Mouse (Mus musculus) lung, embryonic 16.5 days (tissue): Measurements from ENCODE around the gene Clec5a. TPM values are rescaled to one million over a fixed set of nuclear protein-coding genes. Genes with fewer than 3 reads are reported as not detected.
"Not testable (repeated sequence)": the region's sequence is repeated elsewhere in the genome, so short reads cannot be mapped to it uniquely, and the experiment has no call there.

ENCODE experiments used
- ATAC-seq: fragments of 200-750 bp; cut with Nextera tagmentation; 2 replicates; pipeline ENCODE4 v1.8.0; 2017; ENCODE audit warnings: low read depth, mild to moderate bottlenecking, moderate library complexity
- H3K27ac ChIP-seq: fragments of 300-500 bp; sonication (generic); 2 replicates; pipeline ENCODE4 v1.5.1; 2014; ENCODE audit warnings: mild to moderate bottlenecking, control low read depth, low read length
- H3K27me3 ChIP-seq: fragments of 300-500 bp; sonication (generic); 2 replicates; pipeline ENCODE4 v1.6.1; 2014; ENCODE audit warnings: low read depth, low read length, mixed read lengths; ENCODE audit not compliant: control insufficient read depth, insufficient read depth
- H3K36me3 ChIP-seq: fragments of 300-500 bp; sonication (generic); 2 replicates; pipeline ENCODE4 v1.6.1; 2014; ENCODE audit warnings: low read length; ENCODE audit not compliant: control insufficient read depth, insufficient read depth
- H3K4me1 ChIP-seq: fragments of 300-500 bp; sonication (generic); replicated peaks from 2 replicates; pipeline ENCODE4 v1.6.1; 2014; ENCODE audit warnings: low read length, mixed read lengths; ENCODE audit not compliant: control insufficient read depth, insufficient read depth
- H3K4me2 ChIP-seq: fragments of 300-500 bp; sonication (generic); 2 replicates; pipeline ENCODE4 v1.6.1; 2014; ENCODE audit warnings: low read depth, low read length, control low read depth
- H3K4me3 ChIP-seq: fragments of 300-500 bp; sonication (generic); 2 replicates; pipeline ENCODE4 v1.5.1; 2014; ENCODE audit warnings: mild to moderate bottlenecking, low read length, control low read depth
- H3K9ac ChIP-seq: fragments of 300-500 bp; sonication (generic); 2 replicates; pipeline ENCODE4 v1.6.1; 2014; ENCODE audit warnings: low read length, control low read depth
- H3K9me3 ChIP-seq: fragments of 300-500 bp; sonication (generic); 2 replicates; pipeline ENCODE4 v1.6.1; 2016; ENCODE audit warnings: low read length; ENCODE audit not compliant: control insufficient read depth
- WGBS: fragments of 180-500 bp; shearing (Covaris S2); extraction: QIAGEN DNeasy Blood & Tissue Kit; methylation state at CpG from one replicate; pipeline ENCODE4 v1.1.7; 2014; 5-methylcytosine and 5-hydroxymethylcytosine counted together
- polyA plus RNA-seq: library from polyadenylated mRNA; unstranded; fragments of >200 nt; fragmentation: Nextera tagmentation; extraction: Ambion mirVana; gene quantifications from 2 replicates; pipeline ENCODE4 v1.2.1, GENCODE M21; 2015

The Clec5a gene
- polyA plus RNA-seq = 1.6 and 1.9 TPM in 2 replicates

DNA sequence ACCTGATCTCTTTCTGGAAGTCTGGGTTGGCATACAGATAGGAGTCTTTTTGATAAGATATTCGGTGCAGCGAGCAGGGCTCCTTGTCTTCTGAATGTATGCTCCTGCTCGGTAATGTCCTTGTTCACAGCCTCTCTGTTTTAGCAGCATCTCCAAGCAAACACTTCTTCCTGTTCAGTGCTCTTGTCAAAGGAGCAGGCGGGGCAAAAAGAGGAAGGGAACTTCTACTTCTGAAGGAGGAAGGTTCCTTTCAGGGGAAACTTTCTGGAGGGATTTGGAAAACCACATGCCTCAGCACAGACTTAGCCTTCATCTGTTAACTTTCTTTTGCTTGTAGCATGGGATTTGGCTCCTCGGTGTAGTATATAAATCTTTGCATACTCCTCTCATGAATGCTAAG lies at the start of gene Clec5a:
Gene Clec5a, minus strand, starts transcription at position 177 of the 400 bp plus-strand sequence.
- 68% methylated on average over 5 of the region's 5 CpGs for WGBS
- Histone ChIP-seq H3K4me1 (no peaks in the 10 kb centered on the region), H3K4me2 (no peak within 1 kb of the TSS), H3K9me3 (no peaks in the 10 kb centered on the region), H3K9ac (no peak within 1 kb of the TSS), H3K27ac (no peak within 1 kb of the TSS), H3K36me3 (no peaks in the 10 kb centered on the region), H3K27me3 (no peaks in the 10 kb centered on the region), H3K4me3 (no peak within 1 kb of the TSS)
- ATAC-seq = no peak

DNA sequence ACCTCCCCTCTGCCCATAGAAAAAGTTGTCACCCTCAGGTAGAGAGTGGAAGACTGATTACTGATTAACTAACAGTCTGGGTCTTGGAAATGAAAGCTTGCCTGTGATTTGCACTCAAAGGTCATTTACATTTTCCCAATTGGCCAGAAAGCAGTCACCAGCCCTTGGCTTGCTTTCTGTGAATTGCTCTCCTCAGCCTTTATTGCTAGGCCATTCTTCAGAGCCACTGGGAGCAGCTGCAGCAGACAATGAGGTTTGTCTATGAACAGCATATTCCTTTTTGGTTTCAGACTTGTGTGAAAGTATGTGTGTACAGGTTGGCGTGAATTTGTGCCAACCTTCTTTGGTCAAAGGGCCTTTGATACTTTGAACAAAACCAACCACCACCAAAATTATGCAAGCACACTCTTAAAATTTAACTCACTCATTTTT lies 49.0 kb upstream of the Clec5a start:
- no peaks in the 10 kb centered on the region for H3K36me3 ChIP-seq
- 70% methylated on average over 1 of the region's 1 CpGs for WGBS
- H3K4me1 ChIP-seq = no peaks in the 10 kb centered on the region
- no peak overlapping the region for H3K27ac ChIP-seq
- no peak overlapping the region for H3K9ac ChIP-seq
- H3K4me3 ChIP-seq = no peak overlapping the region
- H3K4me2 ChIP-seq = no peak overlapping the region
- no peaks in the 10 kb centered on the region for H3K9me3 ChIP-seq
- ATAC-seq = no peak
- no peaks in the 10 kb centered on the region for H3K27me3 ChIP-seq

DNA sequence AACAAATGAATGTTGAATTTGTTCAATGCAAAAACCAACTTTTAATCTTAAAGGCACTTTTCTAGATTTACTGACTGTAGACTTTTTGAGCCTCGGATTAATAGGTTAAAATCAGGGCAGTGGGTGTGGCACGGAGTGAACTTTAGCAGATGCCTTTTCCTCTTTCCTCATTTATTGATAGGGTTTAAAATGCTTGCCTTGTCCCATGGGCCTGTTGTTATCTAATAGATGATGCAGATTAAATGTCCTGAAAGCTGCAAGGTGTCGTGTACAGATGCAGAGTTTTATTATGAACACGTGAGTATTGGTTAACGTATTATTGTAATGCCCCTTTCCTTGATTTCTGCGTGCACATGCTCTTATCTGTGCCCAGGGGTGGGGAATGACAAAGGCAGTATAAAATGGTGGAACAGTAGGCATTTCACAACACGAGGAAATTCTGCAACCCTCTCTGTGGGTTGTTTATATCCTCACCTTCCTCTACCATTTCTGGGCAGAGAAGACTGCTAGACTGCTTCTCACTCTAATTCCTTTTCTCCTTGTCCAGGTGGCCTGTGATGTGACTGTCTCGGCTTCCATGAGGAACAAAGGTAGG lies 42.9 kb upstream of the Clec5a start, which contains the start of gene Mgam:
Gene Mgam, plus strand, starts transcription at position 426 of the 595 bp plus-strand sequence.
- WGBS = 70% methylated on average over 8 of the region's 8 CpGs
- H3K4me2 ChIP-seq = no peak within 1 kb of the TSS
- no peaks in the 10 kb centered on the region for H3K36me3 ChIP-seq
- no peaks in the 10 kb centered on the region for H3K4me1 ChIP-seq
- H3K27ac ChIP-seq = no peak within 1 kb of the TSS
- no peaks in the 10 kb centered on the region for H3K27me3 ChIP-seq
- H3K4me3 ChIP-seq = no peak within 1 kb of the TSS
- no peak within 1 kb of the TSS for H3K9ac ChIP-seq
- H3K9me3 ChIP-seq = no peaks in the 10 kb centered on the region
- ATAC-seq = no peak

DNA sequence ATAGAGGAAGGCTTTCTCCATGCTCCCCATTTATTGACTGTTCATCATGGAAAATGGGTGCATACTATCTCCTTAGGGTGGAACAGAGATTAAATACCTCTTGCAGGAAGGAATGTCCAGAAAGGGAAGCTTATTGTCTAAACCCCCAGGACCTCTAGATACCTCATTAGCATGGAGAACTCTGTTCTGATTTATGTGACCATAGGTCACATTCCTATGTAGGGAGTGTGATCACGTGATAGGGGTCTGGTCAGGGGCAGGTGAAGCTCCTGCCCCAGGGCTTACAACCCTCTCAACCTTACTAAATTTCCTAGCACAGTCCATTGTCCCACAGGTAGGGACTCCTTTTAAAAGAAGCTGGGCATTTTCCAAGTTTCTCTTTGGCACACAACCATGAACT lies 40.5 kb upstream of the Clec5a start:
- Histone ChIP-seq H3K9ac (no peak overlapping the region), H3K4me2 (no peak overlapping the region), H3K4me3 (no peak overlapping the region), H3K36me3 (no peaks in the 10 kb centered on the region), H3K4me1 (no peaks in the 10 kb centered on the region), H3K9me3 (no peaks in the 10 kb centered on the region), H3K27ac (no peak overlapping the region), H3K27me3 (no peaks in the 10 kb centered on the region)
- 48% methylated on average over 1 of the region's 1 CpGs for WGBS
- ATAC-seq = no peak

DNA sequence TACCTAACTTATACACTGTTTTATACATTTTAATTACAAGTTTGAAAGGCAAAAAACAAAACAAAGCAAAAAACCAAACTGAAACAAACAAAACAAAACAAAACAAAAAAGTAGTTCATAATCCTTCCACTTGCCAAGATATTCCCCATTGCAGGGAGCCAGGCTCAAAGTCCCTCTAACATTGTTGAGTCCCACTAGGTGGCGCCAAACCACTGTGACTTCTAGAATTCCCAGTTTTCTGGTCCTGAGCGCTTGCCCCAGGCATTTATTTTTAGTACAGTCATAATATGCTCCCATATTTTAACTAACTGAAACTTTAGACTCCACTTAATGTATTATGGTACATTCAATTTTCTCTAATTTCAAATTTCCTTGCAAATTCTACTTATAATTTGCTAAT lies 32.3 kb upstream of the Clec5a start:
- Histone ChIP-seq H3K27ac (no peak overlapping the region), H3K9me3 (no peaks in the 10 kb centered on the region), H3K36me3 (no peaks in the 10 kb centered on the region), H3K9ac (no peak overlapping the region), H3K27me3 (no peaks in the 10 kb centered on the region), H3K4me3 (no peak overlapping the region), H3K4me1 (no peaks in the 10 kb centered on the region), H3K4me2 (no peak overlapping the region)
- ATAC-seq = no peak
- 8% methylated on average over 2 of the region's 2 CpGs for WGBS

DNA sequence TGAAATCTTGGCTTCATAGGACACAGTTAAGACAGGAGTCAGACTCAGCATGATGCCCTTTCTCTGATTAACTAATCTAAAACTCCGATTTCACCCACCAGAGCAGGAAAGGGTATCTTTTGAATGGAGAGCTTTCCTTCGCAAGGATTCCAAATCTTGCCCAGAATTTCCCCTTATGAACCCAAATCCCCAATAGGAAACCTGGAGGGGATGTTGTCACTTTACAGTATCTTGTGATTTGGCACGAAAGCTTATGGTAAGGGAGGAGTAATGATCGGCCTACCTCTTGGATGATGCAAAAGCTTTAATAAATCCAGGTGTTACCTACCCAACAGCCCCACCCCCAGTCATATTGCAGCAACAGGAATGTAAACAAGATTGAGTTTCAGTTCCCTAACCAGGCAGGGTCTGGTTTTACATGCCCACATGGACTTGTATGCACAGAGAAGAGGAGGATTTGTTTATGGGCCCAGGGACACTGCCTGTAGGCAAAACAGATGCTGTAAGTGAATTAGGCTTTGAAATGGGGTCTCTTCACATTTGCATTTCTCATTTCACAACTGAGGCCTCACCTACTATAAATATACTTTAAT lies 27.7 kb upstream of the Clec5a start, which contains the start of gene Tas2r138:
Gene Tas2r138, minus strand, starts transcription at position 51 of the 593 bp plus-strand sequence.
- H3K36me3 ChIP-seq = no peaks in the 10 kb centered on the region
- no peak within 1 kb of the TSS for H3K9ac ChIP-seq
- H3K9me3 ChIP-seq = no peaks in the 10 kb centered on the region
- no peak within 1 kb of the TSS for H3K27ac ChIP-seq
- no peak within 1 kb of the TSS for H3K4me2 ChIP-seq
- WGBS = 80% methylated on average over 4 of the region's 4 CpGs
- no peaks in the 10 kb centered on the region for H3K4me1 ChIP-seq
- no peak for ATAC-seq
- no peak within 1 kb of the TSS for H3K4me3 ChIP-seq
- no peaks in the 10 kb centered on the region for H3K27me3 ChIP-seq

DNA sequence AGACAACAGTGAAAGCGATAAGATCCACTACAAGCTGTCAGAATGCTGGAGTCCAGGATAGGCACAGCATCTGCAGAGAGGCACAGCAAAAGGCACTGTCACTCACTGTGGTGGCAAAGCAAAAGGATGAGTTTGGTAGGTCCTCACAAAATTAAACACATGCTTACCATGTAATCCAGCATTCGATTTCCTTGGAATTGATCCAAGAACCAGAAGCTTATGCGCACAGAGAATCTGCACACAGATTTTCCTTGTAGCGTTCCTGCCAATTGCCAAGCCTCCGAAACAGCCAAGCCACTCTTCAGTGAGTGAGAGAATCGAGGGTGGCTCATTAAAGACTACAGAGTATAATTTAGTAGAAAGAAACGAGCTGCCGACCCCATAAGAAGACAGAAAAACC lies 24.6 kb upstream of the Clec5a start:
- no peak overlapping the region for H3K9ac ChIP-seq
- 54% methylated on average over 8 of the region's 8 CpGs for WGBS
- no peak overlapping the region for H3K4me3 ChIP-seq
- no peaks in the 10 kb centered on the region for H3K4me1 ChIP-seq
- no peak overlapping the region for H3K4me2 ChIP-seq
- no peak overlapping the region for H3K27ac ChIP-seq
- H3K36me3 ChIP-seq = no peaks in the 10 kb centered on the region
- ATAC-seq = no peak
- no peaks in the 10 kb centered on the region for H3K9me3 ChIP-seq
- no peaks in the 10 kb centered on the region for H3K27me3 ChIP-seq

DNA sequence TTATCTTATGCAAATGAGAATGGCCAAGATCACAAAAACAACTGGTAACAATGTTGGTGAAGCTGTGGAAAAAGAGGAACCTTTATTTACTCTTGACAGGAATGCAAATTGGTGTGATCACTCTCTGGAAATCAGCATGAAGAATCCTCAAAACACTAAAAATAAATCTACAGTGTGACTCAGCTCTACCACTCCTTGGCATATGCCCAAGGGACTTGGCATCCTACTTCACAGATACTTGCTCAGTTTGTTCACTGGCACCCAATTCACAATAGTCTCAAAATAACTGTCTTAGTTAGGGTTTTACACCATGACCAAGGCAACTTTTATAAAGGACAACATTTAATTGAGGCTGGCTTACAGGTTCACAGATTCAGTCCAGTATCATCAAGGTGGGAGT lies 21.8 kb upstream of the Clec5a start:
- Histone ChIP-seq H3K9ac (no peak overlapping the region), H3K4me3 (no peak overlapping the region), H3K27me3 (no peaks in the 10 kb centered on the region), H3K9me3 (no peaks in the 10 kb centered on the region), H3K4me2 (no peak overlapping the region), H3K27ac (no peak overlapping the region), H3K36me3 (no peaks in the 10 kb centered on the region), H3K4me1 (no peaks in the 10 kb centered on the region)
- ATAC-seq = no peak

DNA sequence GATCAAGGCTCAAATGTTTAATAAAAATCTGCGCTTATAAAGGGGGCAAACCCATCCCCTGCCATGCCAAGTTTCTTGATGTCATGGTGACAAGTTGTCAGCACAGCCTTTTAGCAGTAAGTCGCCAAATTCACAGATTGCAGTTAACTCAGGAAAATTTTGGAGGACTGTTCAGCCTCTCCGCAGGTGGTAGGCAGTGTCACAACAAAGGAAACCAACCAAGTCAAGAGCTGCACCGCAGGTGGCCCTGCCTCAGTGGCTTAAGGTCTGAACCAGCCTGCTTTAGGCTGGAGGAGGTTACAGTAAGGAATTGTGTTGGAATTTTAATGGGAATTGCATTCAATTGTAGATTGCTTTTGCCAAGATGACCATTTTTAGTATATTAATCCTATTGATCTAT lies 12.9 kb upstream of the Clec5a start:
- not testable (repeated sequence) for H3K4me2 ChIP-seq, ATAC-seq, H3K9me3 ChIP-seq, H3K27ac ChIP-seq, H3K4me3 ChIP-seq, H3K9ac ChIP-seq, H3K36me3 ChIP-seq, H3K27me3 ChIP-seq, H3K4me1 ChIP-seq
- WGBS = 27% methylated on average over 4 of the region's 4 CpGs
